Mouse (Mus musculus): Measurements from ENCODE around the gene Med22.

DNA sequence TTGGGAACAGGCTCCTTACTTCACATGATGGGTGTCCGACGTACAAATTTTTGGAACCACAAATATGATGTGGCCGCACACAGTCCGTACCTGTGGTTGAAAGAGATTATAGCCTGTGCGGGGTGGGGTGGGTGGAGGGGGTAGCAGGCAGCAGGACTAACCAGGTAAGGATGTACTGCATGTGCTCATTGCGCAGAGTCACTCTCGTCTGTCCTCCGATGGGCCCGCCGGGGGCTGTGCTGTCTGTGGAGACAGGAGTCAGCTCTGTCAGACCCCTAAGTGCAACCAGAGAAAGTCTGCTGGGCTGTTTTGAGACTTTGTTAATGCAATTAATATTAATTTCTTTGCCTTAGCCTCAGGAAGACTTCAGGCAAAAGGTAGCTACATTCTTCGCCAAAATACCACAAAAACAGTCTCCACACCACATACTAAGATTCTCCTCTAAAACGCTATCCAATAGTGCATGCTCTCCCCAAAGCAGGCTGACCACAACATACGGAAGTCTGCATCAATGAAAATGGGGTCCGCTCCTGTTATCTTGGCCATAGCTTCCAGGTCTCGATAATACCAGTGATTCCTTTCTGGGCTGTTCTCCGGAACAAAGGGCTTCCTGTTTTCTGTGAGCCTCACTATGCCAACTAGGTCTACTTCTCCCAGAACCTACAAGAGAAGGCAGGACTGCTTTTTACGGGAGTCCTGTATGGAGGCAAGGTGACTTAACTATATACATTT is 3.1 kb upstream of the Med22 start:
- TF ChIP-seq CTCF (IDR thresholded peaks at IDR 0.05; ENCODE audit: control insufficient read depth, insufficient read depth, insufficient read length) = no peak
- no peak for TF ChIP-seq USF1 (IDR thresholded peaks at IDR 0.05; ENCODE audit: low read depth)

Measured in C2C12 (cell line).